Mouse (Mus musculus) 3134 (cell line): ENCODE results near the gene H2-DMb1.

ENCODE experiments used
- DNase-seq: peaks from one replicate; pipeline ENCODE4 v3.0.0-alpha.2; 2011; ENCODE audit warnings: low spot score; ENCODE audit not compliant: insufficient read length; ENCODE audit errors: extremely low read depth

The H2-DMb1 gene

GRCm38 (mm10) chr17:34152923-34153322 is at the start of gene H2-DMb1:
H2-DMb1 (plus strand) TSS chr17:34153072.
- DNase-seq, result peak; percentile 47

- no peak for DNase-seq
Observed at GRCm38 (mm10) chr17:34104804-34105203, 48.1 kb upstream of the H2-DMb1 start.

DNA sequence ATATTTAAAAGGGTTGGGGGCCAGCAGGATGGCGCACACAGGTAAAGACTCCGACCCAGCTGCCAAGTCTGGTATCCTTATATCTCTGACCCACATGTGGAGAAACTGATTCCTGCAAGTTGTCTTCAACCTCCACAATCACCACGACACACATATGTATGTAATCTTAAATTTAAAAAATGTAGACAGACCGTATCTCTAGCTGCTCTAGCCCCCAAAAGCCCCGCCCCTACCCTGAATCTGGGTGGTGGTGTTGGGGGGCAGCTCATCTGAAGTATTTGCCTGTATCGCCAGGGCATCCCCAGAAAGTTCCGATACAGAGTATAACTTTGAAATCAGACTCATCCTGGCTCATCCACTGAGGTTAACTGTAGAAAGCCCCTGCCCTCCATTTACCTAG is 46.3 kb upstream of the H2-DMb1 start:
- no peak for DNase-seq

GRCm38 (mm10) chr17:34107109-34107867 is 45.6 kb upstream of the H2-DMb1 start:
- DNase-seq, result no peak

- DNase-seq, result no peak
Observed at GRCm38 (mm10) chr17:34108460-34108859, 44.4 kb upstream of the H2-DMb1 start.

DNA sequence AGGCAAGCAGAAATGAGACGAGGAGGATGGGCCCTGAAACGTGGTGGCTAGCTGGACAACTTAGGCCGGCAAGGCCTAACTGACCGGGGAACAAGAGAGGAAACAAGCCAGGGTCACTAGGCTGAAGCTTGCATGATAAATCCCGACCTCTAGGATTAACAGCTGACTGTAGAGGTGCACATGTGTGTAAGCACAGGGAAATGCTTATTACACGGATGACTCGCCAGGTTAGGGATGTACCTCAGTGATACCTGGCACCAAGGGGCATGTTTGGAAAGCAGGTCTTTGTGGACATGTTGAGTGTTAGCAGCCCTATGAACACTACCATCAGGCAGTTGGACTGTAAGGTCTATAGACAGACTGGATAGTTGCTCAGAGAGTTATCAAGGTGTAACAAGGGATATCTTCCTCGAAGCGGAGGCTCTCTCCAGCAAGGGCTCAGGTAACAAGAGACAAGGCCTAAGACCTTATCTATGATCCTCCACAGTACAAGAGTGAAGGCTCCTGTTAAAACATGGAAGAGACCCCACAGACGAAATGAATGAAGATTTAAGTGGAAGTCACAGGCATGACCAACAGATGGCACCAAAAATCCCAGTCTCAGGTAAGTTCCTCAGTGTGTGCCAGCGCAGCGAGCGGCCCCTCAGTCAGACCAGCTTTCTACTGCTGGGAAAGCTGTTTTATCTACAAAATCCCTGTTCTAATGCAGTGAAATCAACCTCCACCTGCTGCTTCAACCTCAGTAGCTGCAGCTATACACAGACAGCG is 43.6 kb upstream of the H2-DMb1 start:
- DNase-seq, result no peak

- no peak for DNase-seq
Observed at GRCm38 (mm10) chr17:34109806-34110195, 43.1 kb upstream of the H2-DMb1 start.

DNA sequence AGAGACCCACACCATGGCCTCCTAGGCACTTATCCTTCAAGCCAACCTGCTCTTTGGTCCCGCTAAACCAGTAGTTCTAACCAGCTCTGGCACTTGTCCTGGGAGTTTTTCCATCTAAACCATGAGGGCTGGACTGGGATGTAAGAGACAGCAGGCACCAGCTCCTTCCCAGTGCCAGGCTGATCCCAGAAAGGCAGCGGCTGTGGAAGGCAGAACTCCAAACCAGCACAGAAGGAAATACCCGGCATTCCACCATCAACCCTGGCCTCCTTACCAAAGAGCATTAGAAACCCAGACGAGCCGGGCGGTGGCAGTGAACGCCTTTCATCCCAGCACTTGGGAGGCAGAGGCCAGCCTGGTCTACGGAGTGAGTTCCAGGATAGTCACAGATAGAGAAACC is 42.6 kb upstream of the H2-DMb1 start:
- no peak for DNase-seq

DNA sequence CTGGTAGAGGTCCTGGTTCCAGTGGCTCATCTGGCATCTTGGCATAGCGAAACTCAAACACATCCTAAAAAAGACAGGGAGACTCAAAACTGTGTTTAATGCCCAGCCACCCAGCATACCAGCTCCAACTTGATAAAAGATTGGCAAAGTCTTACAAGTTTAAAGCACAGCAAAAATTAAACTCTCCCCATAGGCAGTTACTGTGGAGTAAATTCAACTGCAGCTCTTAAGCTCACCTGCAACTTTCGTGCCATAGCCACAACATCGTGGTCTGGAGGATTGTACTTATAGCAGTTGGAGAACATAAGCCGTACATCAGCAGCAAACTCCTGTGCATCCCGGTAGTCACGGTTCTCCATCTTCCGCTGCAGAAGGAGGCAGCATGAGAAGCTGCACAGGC is 38.8 kb upstream of the H2-DMb1 start:
- no peak for DNase-seq

DNA sequence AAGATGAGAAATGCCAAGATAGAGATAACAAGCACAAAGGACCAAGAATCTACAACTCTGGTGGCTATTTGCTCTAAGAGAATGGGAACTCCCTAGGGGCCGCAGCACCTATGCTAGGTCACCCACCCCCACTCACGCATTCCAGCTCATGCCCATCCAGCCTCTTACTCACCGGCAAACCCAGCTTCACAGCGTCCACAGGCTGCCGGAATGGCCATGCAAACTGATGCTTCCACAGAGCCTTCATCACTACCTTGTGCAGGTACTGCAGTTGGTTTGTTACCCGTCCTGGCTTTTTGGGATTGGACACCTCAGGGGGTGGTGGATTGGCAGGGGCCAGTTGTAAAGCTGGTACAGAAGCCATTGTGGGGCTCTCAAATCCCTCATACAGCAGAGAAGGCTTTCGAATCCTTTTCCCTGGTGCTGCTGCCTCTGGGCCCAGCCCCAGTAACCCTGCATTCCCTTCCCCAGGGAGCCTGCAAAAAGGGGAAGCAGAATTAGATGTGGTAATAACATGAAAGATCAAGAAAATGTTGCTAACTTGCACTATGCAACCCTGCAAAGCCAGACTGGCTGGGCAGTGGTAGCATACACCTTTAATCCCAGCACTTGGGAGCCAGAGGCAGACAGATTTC is 36.0 kb upstream of the H2-DMb1 start:
- DNase-seq, result peak; percentile 49

GRCm38 (mm10) chr17:34117421-34118112 is 35.3 kb upstream of the H2-DMb1 start:
- peak; percentile 47 for DNase-seq

- DNase-seq, result peak; percentile 67
Observed at GRCm38 (mm10) chr17:34118113-34118872, 34.6 kb upstream of the H2-DMb1 start.

- DNase-seq, result no peak
Observed at GRCm38 (mm10) chr17:34118873-34119248, 34.0 kb upstream of the H2-DMb1 start.

- DNase-seq, result peak; percentile 98
Observed at GRCm38 (mm10) chr17:34119249-34120179, 33.4 kb upstream of the H2-DMb1 start, which contains the start of gene H2-DMa. H2-DMa (plus strand) TSS chr17:34119541.

GRCm38 (mm10) chr17:34120180-34120723 is 32.6 kb upstream of the H2-DMb1 start:
- peak; percentile 86 for DNase-seq

GRCm38 (mm10) chr17:34120814-34121171 is 32.1 kb upstream of the H2-DMb1 start:
- DNase-seq, result no peak

GRCm38 (mm10) chr17:34121172-34121878 is 31.5 kb upstream of the H2-DMb1 start:
- peak; percentile 95 for DNase-seq

GRCm38 (mm10) chr17:34121879-34122187 is 31.0 kb upstream of the H2-DMb1 start:
- no peak for DNase-seq
